Mouse (Mus musculus) neural tube, embryonic 11.5 days (tissue): ENCODE measurements at regions not wholly inside any gene's neighbourhood (a gene's known extent, or its start where the extent isn't known, plus 50 kb on each side); places are given as distances from the start of the nearest gene placed in this dataset.
A peak's percentile ranks its signal among the peaks of the same experiment; 100 is the strongest.

Experiments
- ATAC-seq: fragments of 200-750 bp; cut with Nextera tagmentation; 2 replicates; pipeline ENCODE4 v1.8.0; 2017; ENCODE audit warnings: moderate number of reproducible peaks, mild to moderate bottlenecking, moderate TSS enrichment, moderate library complexity; ENCODE audit not compliant: insufficient read depth, low FRiP score, low TSS enrichment
- DNase-seq: peaks from one replicate; pipeline ENCODE4 v3.0.0-alpha.2; 2015; ENCODE audit warnings: low spot score
- H3K27ac ChIP-seq: fragments of 300-500 bp; sonication (generic); 2 replicates; pipeline ENCODE4 v1.5.1; 2014; ENCODE audit warnings: low read depth, mild to moderate bottlenecking, low read length
- H3K27me3 ChIP-seq: fragments of 300-500 bp; sonication (generic); 2 replicates; pipeline ENCODE4 v1.6.1; 2014; ENCODE audit warnings: mild to moderate bottlenecking, low read length, mixed read lengths; ENCODE audit not compliant: control insufficient read depth, insufficient read depth
- H3K36me3 ChIP-seq: fragments of 300-500 bp; sonication (generic); 2 replicates; pipeline ENCODE4 v1.6.1; 2014; ENCODE audit warnings: mild to moderate bottlenecking, low read length, moderate library complexity, mixed read lengths; ENCODE audit not compliant: control insufficient read depth, insufficient read depth
- H3K4me1 ChIP-seq: fragments of 300-500 bp; sonication (generic); 2 replicates; pipeline ENCODE4 v1.6.1; 2014; ENCODE audit warnings: low read length, mixed read lengths; ENCODE audit not compliant: control insufficient read depth, insufficient read depth
- H3K4me2 ChIP-seq: fragments of 300-500 bp; sonication (generic); 2 replicates; pipeline ENCODE4 v1.6.1; 2014; ENCODE audit warnings: low read depth, mild to moderate bottlenecking, moderate library complexity
- H3K4me3 ChIP-seq: fragments of 300-500 bp; sonication (generic); 2 replicates; pipeline ENCODE4 v1.5.1; 2014; ENCODE audit warnings: low read depth, low read length
- H3K9ac ChIP-seq: fragments of 300-500 bp; sonication (generic); 2 replicates; pipeline ENCODE4 v1.6.1; 2014; ENCODE audit warnings: mild to moderate bottlenecking, low read length
- H3K9me3 ChIP-seq: fragments of 300-500 bp; sonication (generic); 2 replicates; pipeline ENCODE4 v1.6.1; 2016; ENCODE audit warnings: low read length; ENCODE audit not compliant: control insufficient read depth
- WGBS: fragments of 180-500 bp; shearing (Covaris S2); extraction: QIAGEN DNeasy Blood & Tissue Kit; methylation state at CpG from one replicate; pipeline ENCODE4 v1.1.7; 2014; 5-methylcytosine and 5-hydroxymethylcytosine counted together

GRCm38 (mm10) chr6:58752496-58752895, 78.8 kb upstream of the Herc3 start:
- Histone ChIP-seq H3K4me3 (no peak overlapping the region), H3K9ac (no peak overlapping the region), H3K9me3 (no peaks in the 10 kb centered on the region), H3K36me3 (no peaks in the 10 kb centered on the region), H3K4me1 (no peaks in the 10 kb centered on the region), H3K4me2 (no peak overlapping the region), H3K27me3 (no peaks in the 10 kb centered on the region), H3K27ac (no peak overlapping the region)
- ATAC-seq (no peak), DNase-seq (no peak)
- over 99% methylated on average over 4 of the region's 4 CpGs for WGBS

DNA sequence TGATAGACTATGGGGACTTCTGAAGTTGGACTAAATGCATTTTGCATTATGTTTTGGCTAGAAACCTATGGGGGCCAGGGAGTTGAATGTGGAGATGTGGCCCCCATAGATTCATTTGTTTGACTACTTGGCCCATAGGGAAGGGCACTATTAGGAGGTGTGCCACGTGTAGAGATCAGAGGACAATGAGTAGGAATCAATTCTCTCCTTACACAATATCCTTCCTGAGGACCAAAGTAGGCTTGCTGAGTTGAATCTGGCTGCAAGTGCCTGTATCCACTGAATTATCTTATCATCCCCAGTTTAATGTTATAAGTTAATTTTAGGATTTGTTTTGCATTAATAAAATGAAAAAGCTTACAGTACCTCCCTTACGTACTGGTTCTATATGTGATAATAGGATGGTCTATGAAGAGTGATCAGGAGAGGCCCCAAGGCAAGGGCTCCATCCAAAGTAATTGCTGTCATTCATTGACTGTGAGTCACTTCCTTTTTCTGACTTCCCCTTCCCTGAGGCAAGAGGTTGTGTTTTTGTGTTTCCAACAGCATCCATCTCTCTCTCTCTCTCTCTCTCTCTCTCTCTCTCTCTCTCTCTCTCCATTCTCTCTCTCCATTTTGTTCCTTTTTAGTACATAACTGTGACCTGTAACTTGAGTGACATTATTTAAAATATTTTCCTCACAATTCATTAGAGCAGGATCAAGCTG, 74.8 kb upstream of the Herc3 start:
- Histone ChIP-seq H3K9ac (no peak overlapping the region), H3K27me3 (no peaks in the 10 kb centered on the region), H3K27ac (no peak overlapping the region), H3K4me2 (no peak overlapping the region), H3K4me1 (no peaks in the 10 kb centered on the region), H3K9me3 (no peaks in the 10 kb centered on the region), H3K36me3 (no peaks in the 10 kb centered on the region), H3K4me3 (no peak overlapping the region)
- DNase-seq (no peak), ATAC-seq (no peak)
- WGBS, result 76% methylated on average over 2 of the region's 2 CpGs

DNA sequence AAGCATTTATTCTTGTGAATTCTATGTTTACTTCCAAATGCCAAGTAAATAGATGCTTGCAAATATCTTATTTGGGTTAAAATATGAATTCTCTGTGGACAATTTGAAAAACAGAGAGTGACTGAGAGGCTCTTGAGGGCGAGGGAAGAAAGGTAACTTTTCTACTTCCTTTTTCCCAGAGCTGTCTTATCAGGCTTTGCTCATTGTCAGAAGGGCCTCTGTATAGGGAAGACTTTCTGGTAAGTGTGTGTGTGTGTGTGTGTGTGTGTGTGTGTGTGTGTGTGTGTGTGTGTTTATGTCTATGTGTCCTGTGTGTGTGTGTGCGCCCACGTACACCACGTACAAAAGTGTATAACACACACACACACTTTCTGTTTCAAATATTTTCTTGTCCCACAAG, 73.9 kb upstream of the Herc3 start:
- H3K4me1 ChIP-seq, result no peaks in the 10 kb centered on the region
- no peaks in the 10 kb centered on the region for H3K36me3 ChIP-seq
- H3K9ac ChIP-seq, result no peak overlapping the region
- no peak for ATAC-seq
- no peaks in the 10 kb centered on the region for H3K9me3 ChIP-seq
- H3K27ac ChIP-seq, result no peak overlapping the region
- no peaks in the 10 kb centered on the region for H3K27me3 ChIP-seq
- 78% methylated on average over 4 of the region's 4 CpGs for WGBS
- no peak for DNase-seq
- H3K4me3 ChIP-seq, result no peak overlapping the region
- no peak overlapping the region for H3K4me2 ChIP-seq

DNA sequence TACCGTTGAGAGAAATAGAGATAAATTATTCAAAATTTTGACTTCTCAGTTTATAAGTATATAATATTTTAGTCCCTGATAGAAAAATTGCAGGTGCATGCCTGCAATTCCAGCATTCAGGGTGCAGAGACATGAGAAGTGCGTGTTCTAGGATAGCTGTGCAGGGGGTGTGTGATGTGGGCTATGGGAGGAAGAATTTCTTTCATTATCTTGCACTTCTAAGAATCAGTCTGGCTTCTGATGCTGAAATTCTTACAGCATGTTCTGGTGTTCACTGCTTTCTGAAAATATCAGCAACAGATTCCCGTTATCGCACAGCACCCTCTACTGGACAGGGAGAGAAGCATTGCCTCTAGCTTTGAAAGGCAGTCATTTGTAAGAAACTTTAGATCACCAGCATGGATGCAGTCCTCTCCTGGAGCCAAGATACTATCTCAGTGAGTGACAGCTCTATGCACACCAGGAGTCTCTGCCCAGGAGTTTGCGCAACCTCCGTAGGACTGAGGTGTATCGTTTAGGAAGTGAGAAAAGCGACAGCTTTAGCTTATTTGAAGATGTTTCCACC, 60.5 kb upstream of the Herc3 start:
- H3K9me3 ChIP-seq, result no peaks in the 10 kb centered on the region
- no peak overlapping the region for H3K4me2 ChIP-seq
- H3K27me3 ChIP-seq, result no peaks in the 10 kb centered on the region
- H3K9ac ChIP-seq, result no peak overlapping the region
- H3K36me3 ChIP-seq, result no peaks in the 10 kb centered on the region
- no peak overlapping the region for H3K4me3 ChIP-seq
- no peaks in the 10 kb centered on the region for H3K4me1 ChIP-seq
- DNase-seq (peak; percentile 75), ATAC-seq (peak; percentile 53; the same call in 1 of the 2 replicates)
- WGBS, result 26% methylated on average over 8 of the region's 8 CpGs
- no peak overlapping the region for H3K27ac ChIP-seq

DNA sequence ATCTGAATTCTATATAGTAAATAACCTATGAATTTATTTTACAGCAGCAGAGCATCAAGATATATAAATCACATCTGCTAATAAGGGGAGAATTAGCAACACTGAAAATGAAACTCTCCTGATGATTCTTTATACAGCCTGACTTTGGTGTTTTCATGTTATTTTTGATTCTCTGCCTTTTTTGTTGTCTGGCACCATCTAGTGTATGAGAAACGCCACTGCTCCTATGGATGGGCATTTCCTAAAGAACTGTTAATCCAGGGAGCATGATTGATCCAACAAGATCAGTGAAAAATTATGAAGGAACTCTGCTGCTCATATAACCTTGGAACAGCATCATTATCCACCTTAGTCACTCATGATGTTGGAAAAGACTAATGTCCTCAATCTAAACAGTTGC, 59.3 kb upstream of the Herc3 start:
- H3K9me3 ChIP-seq, result no peaks in the 10 kb centered on the region
- no peak overlapping the region for H3K27ac ChIP-seq
- WGBS, result 0% methylated on average over 1 of the region's 1 CpGs
- DNase-seq (no peak), ATAC-seq (peak; percentile 61)
- no peak overlapping the region for H3K9ac ChIP-seq
- H3K27me3 ChIP-seq, result no peaks in the 10 kb centered on the region
- no peaks in the 10 kb centered on the region for H3K4me1 ChIP-seq
- H3K4me3 ChIP-seq, result no peak overlapping the region
- no peaks in the 10 kb centered on the region for H3K36me3 ChIP-seq
- H3K4me2 ChIP-seq, result no peak overlapping the region
